Mouse (Mus musculus) forebrain, embryonic 14.5 days (tissue): ENCODE data around the gene Col4a3. TPM values are rescaled to one million over a fixed set of nuclear protein-coding genes. Genes with fewer than 3 reads are reported as not detected.

Experiments used
- ATAC-seq: fragments of 200-750 bp; cut with Nextera tagmentation; 2 replicates; pipeline ENCODE4 v1.8.0; 2017; ENCODE audit warnings: mild to moderate bottlenecking, moderate library complexity
- DNase-seq: peaks from one replicate; pipeline ENCODE4 v3.0.0-alpha.2; 2015; ENCODE audit warnings: low spot score
- H3K27ac ChIP-seq: fragments of 300-500 bp; sonication (generic); 2 replicates; pipeline ENCODE4 v1.5.1; 2014; ENCODE audit warnings: low read depth, mild to moderate bottlenecking, control low read depth, low read length, moderate library complexity
- H3K27me3 ChIP-seq: fragments of 300-500 bp; sonication (generic); replicated peaks from 2 replicates; pipeline ENCODE4 v1.6.1; 2014; ENCODE audit warnings: low read length, control low read depth, mixed read lengths; ENCODE audit not compliant: control insufficient read depth, insufficient read depth
- H3K36me3 ChIP-seq: fragments of 300-500 bp; sonication (generic); 2 replicates; pipeline ENCODE4 v1.6.1; 2014; ENCODE audit warnings: low read length, control low read depth; ENCODE audit not compliant: control insufficient read depth, insufficient read depth
- H3K4me1 ChIP-seq: fragments of 300-500 bp; sonication (generic); 2 replicates; pipeline ENCODE4 v1.6.1; 2014; ENCODE audit warnings: antibody characterized with exemption, low read length, control low read depth; ENCODE audit not compliant: control insufficient read depth, insufficient read depth
- H3K4me2 ChIP-seq: fragments of 300-500 bp; sonication (generic); 2 replicates; pipeline ENCODE4 v1.6.1; 2014; ENCODE audit warnings: mild to moderate bottlenecking, control low read depth, low read length
- H3K4me3 ChIP-seq: fragments of 300-500 bp; sonication (generic); 2 replicates; pipeline ENCODE4 v1.5.1; 2014; ENCODE audit warnings: low read depth, low read length, control low read depth
- H3K9ac ChIP-seq: fragments of 300-500 bp; sonication (generic); 2 replicates; pipeline ENCODE4 v1.6.1; 2014; ENCODE audit warnings: mild to moderate bottlenecking, low read length, control low read depth, moderate library complexity
- H3K9me3 ChIP-seq: fragments of 300-500 bp; sonication (generic); replicated peaks from 2 replicates; pipeline ENCODE4 v1.6.1; 2016; ENCODE audit warnings: low read length, control low read depth, mixed read lengths; ENCODE audit not compliant: control insufficient read depth
- WGBS: fragments of 180-500 bp; shearing (Covaris S2); extraction: QIAGEN DNeasy Blood & Tissue Kit; methylation state at CpG from one replicate; pipeline ENCODE4 v1.1.7; 2014; 5-methylcytosine and 5-hydroxymethylcytosine counted together
- polyA plus RNA-seq: library from polyadenylated mRNA; unstranded; fragments of >200 nt; fragmentation: Nextera tagmentation; extraction: Ambion mirVana; gene quantifications from 2 replicates; pipeline ENCODE4 v1.2.1, GENCODE M21; 2014

Col4a3 gene
- polyA plus RNA-seq, 1 experiment from 2014 or later: 0.23 TPM

DNA sequence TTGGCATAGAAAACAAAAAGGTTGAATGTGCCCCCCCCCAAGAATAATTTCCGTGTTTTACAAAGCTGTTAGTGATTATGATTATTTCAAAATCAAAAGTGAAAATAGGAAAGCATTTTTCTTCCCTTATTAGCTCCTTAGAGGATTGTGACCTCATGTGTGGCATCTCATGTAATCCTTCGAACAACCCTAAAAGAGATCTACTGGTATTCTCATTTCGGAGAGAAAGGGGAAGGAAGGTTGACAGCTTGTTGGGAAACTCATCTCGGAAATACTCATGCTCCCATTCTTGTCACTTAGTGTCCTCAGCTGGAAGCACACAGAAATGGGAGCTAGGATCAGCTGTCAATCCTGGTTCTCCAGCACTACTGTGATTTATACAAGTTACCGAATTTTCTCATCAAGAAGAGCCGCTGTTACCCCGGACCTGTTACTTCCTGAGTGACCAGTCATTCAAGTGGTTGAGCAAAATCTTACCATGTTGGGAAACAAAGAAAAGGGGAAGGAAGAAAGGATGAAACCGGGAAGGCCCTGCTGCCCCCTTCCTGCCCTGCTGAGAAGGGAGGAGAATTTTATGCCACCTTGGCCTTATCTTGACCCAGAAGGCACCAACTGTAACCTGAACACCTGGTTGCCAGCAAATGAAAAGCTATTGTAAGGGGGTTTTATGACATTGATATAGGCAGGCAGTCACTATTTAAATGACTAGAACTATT is 174.9 kb downstream of the Col4a3 start:
- no peak overlapping the region for H3K27ac ChIP-seq
- no peak overlapping the region for H3K9ac ChIP-seq
- H3K36me3 ChIP-seq: 0 out of 2 replicates have a peak, but pooled peaks cover 3% of the 10 kb centered on the region
- H3K4me3 ChIP-seq: no peak overlapping the region
- DNase-seq (no peak), ATAC-seq (no peak)
- H3K4me1 ChIP-seq: no peaks in the 10 kb centered on the region
- no peaks in the 10 kb centered on the region for H3K27me3 ChIP-seq
- no peaks in the 10 kb centered on the region for H3K9me3 ChIP-seq
- WGBS: 95% methylated on average over 8 of the region's 8 CpGs
- H3K4me2 ChIP-seq: no peak overlapping the region

DNA sequence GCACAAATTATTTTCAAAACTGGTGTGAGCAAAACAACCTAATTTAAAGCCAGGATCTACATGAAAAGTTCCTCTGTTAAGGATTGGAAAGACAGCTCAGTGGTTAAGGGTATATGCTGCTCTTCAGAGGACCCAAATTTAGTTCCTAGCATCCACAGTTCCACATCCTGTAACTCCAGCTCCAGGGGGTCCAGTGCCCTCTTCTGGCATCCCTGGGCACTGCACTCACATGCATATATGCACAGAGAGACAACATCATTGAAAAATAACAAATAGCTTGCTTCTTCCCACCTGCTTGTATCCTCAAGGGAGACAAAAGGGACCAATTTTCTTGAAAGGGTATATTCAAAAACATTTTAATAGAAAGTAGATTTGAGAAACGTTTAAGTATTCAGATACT is 175.6 kb downstream of the Col4a3 start:
- DNase-seq: no peak
- Histone ChIP-seq H3K4me1 (no peaks in the 10 kb centered on the region), H3K4me2 (no peak overlapping the region), H3K27me3 (no peaks in the 10 kb centered on the region), H3K9me3 (no peaks in the 10 kb centered on the region), H3K4me3 (no peak overlapping the region), H3K36me3 (no peaks in the 10 kb centered on the region), H3K27ac (no peak overlapping the region), H3K9ac (no peak overlapping the region)
- WGBS: 91% methylated on average over 1 of the region's 1 CpGs
- no peak for ATAC-seq

DNA sequence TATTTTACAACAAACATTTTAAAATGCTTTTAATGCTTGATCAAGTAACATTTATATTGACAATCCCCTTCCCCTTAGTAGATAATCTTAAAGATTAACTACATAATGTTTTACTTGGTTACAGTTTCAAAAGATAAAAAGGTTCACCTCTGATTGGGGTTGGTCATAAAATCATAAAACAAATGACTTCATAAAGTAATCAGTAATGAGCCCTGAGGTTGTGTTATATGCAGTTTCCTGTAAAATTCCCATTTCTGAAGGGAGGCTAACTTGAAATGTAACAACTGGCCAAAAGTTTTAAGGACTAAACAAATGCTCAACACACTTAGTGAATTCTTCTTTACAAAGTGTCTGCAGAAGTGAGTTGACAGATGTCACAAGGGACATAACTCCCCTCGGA is 179.5 kb downstream of the Col4a3 start:
- H3K27me3 ChIP-seq: no peaks in the 10 kb centered on the region
- H3K9ac ChIP-seq: no peak overlapping the region
- 77% methylated on average over 1 of the region's 1 CpGs for WGBS
- no peaks in the 10 kb centered on the region for H3K9me3 ChIP-seq
- H3K4me1 ChIP-seq: no peaks in the 10 kb centered on the region
- no peak for DNase-seq
- no peak overlapping the region for H3K4me3 ChIP-seq
- H3K36me3 ChIP-seq: no peaks in the 10 kb centered on the region
- no peak overlapping the region for H3K4me2 ChIP-seq
- H3K27ac ChIP-seq: no peak overlapping the region
- no peak for ATAC-seq

DNA sequence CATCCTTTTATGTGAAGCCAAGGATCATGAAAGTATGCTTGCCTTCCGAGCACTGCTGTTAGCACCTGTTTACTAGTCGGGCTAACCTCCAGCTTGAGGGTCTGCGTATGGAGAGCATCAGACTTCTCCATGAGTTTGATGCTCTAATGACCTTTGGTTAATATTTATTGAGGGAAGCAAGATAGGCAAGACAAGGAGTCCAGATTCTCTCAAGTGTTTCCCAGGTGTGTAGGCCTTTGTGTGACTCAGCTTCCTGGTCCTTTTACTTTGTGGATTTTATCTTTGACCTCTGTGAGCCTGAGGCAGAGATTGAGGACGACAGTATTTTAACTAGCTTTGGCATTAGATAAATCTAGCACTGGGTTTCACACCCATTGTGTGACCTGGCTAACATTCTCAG is 179.9 kb downstream of the Col4a3 start:
- H3K4me3 ChIP-seq: no peak overlapping the region

DNA sequence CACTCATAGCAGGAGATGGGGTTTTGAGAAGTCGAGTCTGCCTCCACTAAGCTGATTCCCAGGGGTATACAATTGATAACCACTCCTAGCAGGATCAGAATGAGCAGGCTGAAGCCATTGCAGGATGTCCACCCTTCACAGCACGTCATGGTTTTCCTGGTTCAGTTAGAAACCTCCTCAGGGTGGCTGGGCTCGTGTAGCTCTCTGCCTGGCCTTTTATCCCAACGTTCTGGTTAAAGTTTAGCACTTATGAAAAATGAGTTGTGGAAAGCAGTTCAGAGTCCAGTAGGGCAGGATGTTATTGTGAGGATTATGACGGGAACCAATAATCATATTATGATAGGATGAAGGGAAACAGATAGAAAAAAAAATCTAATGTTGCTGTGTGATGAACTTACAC is 181.5 kb downstream of the Col4a3 start, which contains the start of gene Tm4sf20:
Gene Tm4sf20 (minus strand): TSS at position 193 of the 400 bp plus-strand sequence.
- no peaks in the 10 kb centered on the region for H3K27me3 ChIP-seq
- no peak for DNase-seq
- H3K36me3 ChIP-seq: no peaks in the 10 kb centered on the region
- H3K4me3 ChIP-seq: no peak within 1 kb of the TSS
- H3K9ac ChIP-seq: no peak within 1 kb of the TSS
- H3K4me1 ChIP-seq: no peaks in the 10 kb centered on the region
- 80% methylated on average over 5 of the region's 5 CpGs for WGBS
- H3K4me2 ChIP-seq: no peak within 1 kb of the TSS
- no peak within 1 kb of the TSS for H3K27ac ChIP-seq
- no peaks in the 10 kb centered on the region for H3K9me3 ChIP-seq
- ATAC-seq: no peak

More for the DNA sequence above, 179.9 kb downstream of the Col4a3 start:
- Histone ChIP-seq H3K27me3 (no peaks in the 10 kb centered on the region), H3K4me1 (no peaks in the 10 kb centered on the region), H3K36me3 (no peaks in the 10 kb centered on the region), H3K9ac (no peak overlapping the region), H3K27ac (no peak overlapping the region), H3K4me2 (no peak overlapping the region), H3K9me3 (no peaks in the 10 kb centered on the region)
- no peak for ATAC-seq
- 89% methylated on average over 4 of the region's 4 CpGs for WGBS
- no peak for DNase-seq

DNA sequence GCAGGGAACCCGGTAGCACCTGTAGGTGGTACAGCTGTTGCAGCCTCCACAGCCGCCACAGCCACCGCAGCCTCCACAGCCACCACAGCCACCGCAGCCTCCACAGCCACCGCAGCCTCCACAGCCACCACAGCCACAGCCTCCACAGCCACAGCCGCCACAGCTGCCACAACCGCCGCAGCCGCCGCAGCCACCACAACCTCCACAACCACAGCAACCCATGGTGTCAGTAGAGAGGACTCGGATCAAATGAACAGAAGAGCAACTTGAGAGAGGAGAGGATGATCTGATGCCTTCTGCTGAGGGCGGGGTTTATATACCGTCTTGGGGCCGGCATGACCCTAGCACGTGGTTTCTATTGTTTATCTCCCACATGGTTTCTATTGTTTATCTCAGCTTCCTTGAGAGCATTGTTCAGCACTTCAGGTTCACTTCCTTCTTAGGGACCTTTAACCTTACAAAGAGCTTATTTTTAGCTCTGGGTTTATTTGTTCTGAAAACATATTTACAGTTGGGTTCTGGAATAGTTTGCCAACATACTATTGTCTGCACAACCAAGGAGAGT is 184.4 kb downstream of the Col4a3 start, which contains the start of gene Gm47791:
Gene Gm47791 (minus strand): TSS at position 222 of the 565 bp plus-strand sequence.
- no peak within 1 kb of the TSS for H3K4me3 ChIP-seq

More for the DNA sequence above, 184.4 kb downstream of the Col4a3 start, which contains the start of gene Gm47791:
- ATAC-seq (no peak), DNase-seq (no peak)
- 91% methylated on average over 15 of the region's 15 CpGs for WGBS
- Histone ChIP-seq H3K36me3 (no peaks in the 10 kb centered on the region), H3K27ac (no peak within 1 kb of the TSS), H3K27me3 (no peaks in the 10 kb centered on the region), H3K4me1 (no peaks in the 10 kb centered on the region), H3K9me3 (no peaks in the 10 kb centered on the region), H3K4me2 (no peak within 1 kb of the TSS), H3K9ac (no peak within 1 kb of the TSS)

Other genes with a start within 250 kb of the Col4a3 start
- 0.21 and 0.24 TPM in 2 replicates for gene Col4a4, start 72 bp upstream of the Col4a3 start, polyA plus RNA-seq
- 462 and 492 TPM in 2 replicates for gene Mff, start 138.0 kb downstream of the Col4a3 start, polyA plus RNA-seq
- not detected in 2 replicates for gene Tm4sf20, start 181.5 kb downstream of the Col4a3 start, polyA plus RNA-seq
- gene Gm47791, start 184.3 kb downstream of the Col4a3 start, polyA plus RNA-seq: not detected in 2 replicates